Mouse (Mus musculus) G1E (cell line): ENCODE measurements around the gene Grcc10.

Source experiments
- CTCF ChIP-seq: IDR thresholded peaks from 2 replicates; pipeline ENCODE4 v1.5.1; 2012; ENCODE audit warnings: low read depth, low read length, inconsistent platforms, mixed read lengths
- GATA1 ChIP-seq: IDR thresholded peaks from 2 replicates; pipeline ENCODE4 v1.6.1; 2012; ENCODE audit warnings: borderline replicate concordance, low read length, inconsistent platforms, mixed read lengths
- GATA2 ChIP-seq: IDR thresholded peaks from 2 replicates; pipeline ENCODE4 v1.6.1; 2012; ENCODE audit warnings: low read depth, low read length, inconsistent platforms, borderline replicate concordance
- POLR2AphosphoS5 ChIP-seq: IDR thresholded peaks from 2 replicates; pipeline ENCODE4 v1.6.1; 2012; ENCODE audit warnings: low read depth, low read length, inconsistent platforms; ENCODE audit not compliant: insufficient replicate concordance
- TAL1 ChIP-seq: conservative IDR thresholded peaks from 2 replicates; pipeline ENCODE4 v1.6.1; 2012; ENCODE audit warnings: low read depth, low read length, inconsistent platforms, mixed read lengths

DNA sequence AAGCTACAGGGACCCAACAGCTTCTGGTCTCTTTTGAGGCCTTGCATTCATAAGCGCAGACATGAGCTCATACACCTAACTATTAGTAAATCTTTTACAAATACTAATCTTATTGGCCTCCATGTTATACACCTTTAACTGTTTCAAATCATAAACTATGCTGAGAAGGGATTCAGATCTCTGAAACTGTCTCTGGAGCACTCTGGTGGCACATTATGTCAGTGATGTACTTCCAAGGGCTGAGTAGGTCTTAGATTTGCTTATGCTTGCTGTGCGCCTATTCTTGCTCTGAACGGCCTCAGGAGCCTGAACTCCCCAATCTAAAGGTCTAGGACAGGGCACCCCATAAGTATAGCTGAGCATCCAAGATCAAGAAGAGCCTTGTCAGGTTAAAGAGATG is 668 bp upstream of the Grcc10 start:
- TF ChIP-seq CTCF (no peak), GATA1 (no peak), TAL1 (no peak), POLR2AphosphoS5 (no peak), GATA2 (no peak)
